Mouse (Mus musculus) midbrain, embryonic 12.5 days (tissue): Measurements from ENCODE around the gene Slc38a10. TPM values are rescaled to one million over a fixed set of nuclear protein-coding genes. Genes with fewer than 3 reads are reported as not detected.

ENCODE experiments used
- ATAC-seq: fragments of 200-750 bp; cut with Nextera tagmentation; 2 replicates; pipeline ENCODE4 v1.8.0; 2017; ENCODE audit warnings: low read depth, moderate TSS enrichment, moderate library complexity; ENCODE audit not compliant: low FRiP score
- H3K27ac ChIP-seq: fragments of 300-500 bp; sonication (generic); replicated peaks from 2 replicates; pipeline ENCODE4 v1.5.1; 2016; ENCODE audit warnings: mild to moderate bottlenecking
- H3K27me3 ChIP-seq: fragments of 300-500 bp; sonication (generic); 2 replicates; pipeline ENCODE4 v1.6.1; 2016; ENCODE audit warnings: mild to moderate bottlenecking
- H3K36me3 ChIP-seq: fragments of 300-500 bp; sonication (generic); 2 replicates; pipeline ENCODE4 v1.6.1; 2016
- H3K4me1 ChIP-seq: fragments of 300-500 bp; sonication (generic); 2 replicates; pipeline ENCODE4 v1.6.1; 2016
- H3K4me2 ChIP-seq: fragments of 300-500 bp; sonication (generic); replicated peaks from 2 replicates; pipeline ENCODE4 v1.6.1; 2016; ENCODE audit warnings: mild to moderate bottlenecking, moderate library complexity
- H3K4me3 ChIP-seq: fragments of 300-500 bp; sonication (generic); 2 replicates; pipeline ENCODE4 v1.5.1; 2016; ENCODE audit warnings: mild to moderate bottlenecking
- H3K9ac ChIP-seq: fragments of 300-500 bp; sonication (generic); replicated peaks from 2 replicates; pipeline ENCODE4 v1.6.1; 2016; ENCODE audit warnings: mild to moderate bottlenecking, moderate library complexity
- H3K9me3 ChIP-seq: fragments of 300-500 bp; sonication (generic); 2 replicates; pipeline ENCODE4 v1.6.1; 2016; ENCODE audit warnings: mild to moderate bottlenecking
- WGBS: fragments of 180-500 bp; shearing (Covaris S2); methylation state at CpG from one replicate; pipeline ENCODE4 v1.1.7; 2016; 5-methylcytosine and 5-hydroxymethylcytosine counted together
- microRNA-seq: library from miRNA; unstranded; fragments of <30 nt; microRNA quantifications from one replicate; pipeline ENCODE4, GENCODE M21; 2017
- polyA plus RNA-seq: library from polyadenylated mRNA; unstranded; fragments of >200 nt; fragmentation: Nextera tagmentation; extraction: Ambion mirVana; gene quantifications from 2 replicates; pipeline ENCODE4 v1.2.1, GENCODE M21; 2016

Slc38a10 gene
- polyA plus RNA-seq, 1 experiment from 2014 or later: 106 TPM

- no peak overlapping the region for H3K4me3 ChIP-seq
- no peaks in the 10 kb centered on the region for H3K4me1 ChIP-seq
- ATAC-seq: no peak
- no peaks in the 10 kb centered on the region for H3K9me3 ChIP-seq
- no peaks in the 10 kb centered on the region for H3K27me3 ChIP-seq
- H3K36me3 ChIP-seq: peaks cover 64% of the 10 kb centered on the region
- no peak overlapping the region for H3K9ac ChIP-seq
- 92% methylated on average over 11 of the region's 13 CpGs for WGBS
- H3K27ac ChIP-seq: no peak overlapping the region
- no peak overlapping the region for H3K4me2 ChIP-seq
Measured at GRCm38 (mm10) chr11:120064006-120064667, 87.0 kb downstream of the Slc38a10 start.

DNA sequence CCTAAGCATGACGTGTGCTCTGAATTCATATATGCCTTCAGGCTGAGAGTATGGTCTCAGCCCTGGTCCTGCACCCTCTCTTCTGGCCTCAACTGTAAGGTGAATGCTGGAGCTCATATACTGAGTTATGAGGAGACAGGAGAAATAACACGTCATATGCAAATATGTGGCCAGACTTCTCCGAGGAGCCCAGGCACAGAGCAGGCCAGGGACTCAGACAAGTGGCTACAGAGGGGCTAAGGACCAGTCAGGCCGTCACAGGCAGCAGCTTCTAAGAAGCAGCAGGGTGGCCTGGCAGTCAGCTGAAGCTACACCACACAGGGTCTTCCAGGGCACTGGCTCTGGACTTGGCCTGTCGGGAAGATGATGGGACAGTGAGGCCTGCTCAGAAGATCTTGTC is 87.8 kb downstream of the Slc38a10 start:
- no peaks in the 10 kb centered on the region for H3K9me3 ChIP-seq
- no peaks in the 10 kb centered on the region for H3K4me1 ChIP-seq
- no peak overlapping the region for H3K4me2 ChIP-seq
- 84% methylated on average over 5 of the region's 5 CpGs for WGBS
- no peak for ATAC-seq
- H3K9ac ChIP-seq: no peak overlapping the region
- no peak overlapping the region for H3K27ac ChIP-seq
- H3K27me3 ChIP-seq: no peaks in the 10 kb centered on the region
- no peak overlapping the region for H3K4me3 ChIP-seq
- peaks cover 56% of the 10 kb centered on the region for H3K36me3 ChIP-seq

DNA sequence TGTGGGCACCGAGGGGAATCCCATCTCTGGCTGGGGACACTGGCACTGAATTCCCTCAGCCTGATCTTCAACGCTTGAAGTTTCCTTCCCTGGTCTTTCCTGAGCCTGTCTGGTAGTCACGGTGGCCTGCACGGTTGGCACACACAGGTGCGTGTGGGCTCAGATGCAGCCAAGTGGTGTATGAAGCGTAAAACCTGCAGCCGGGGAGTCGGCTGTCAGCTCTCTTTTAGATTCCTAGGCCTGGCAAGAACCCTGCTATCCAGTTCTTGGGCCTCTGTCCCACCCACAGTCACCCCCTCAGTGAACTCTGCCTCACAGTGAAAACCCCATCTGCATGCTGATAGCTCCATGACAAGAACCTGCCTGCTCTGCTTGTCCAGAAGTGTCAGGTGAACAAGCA is 90.5 kb downstream of the Slc38a10 start:
- no peaks in the 10 kb centered on the region for H3K9me3 ChIP-seq
- H3K4me3 ChIP-seq: no peak overlapping the region
- no peak overlapping the region for H3K27ac ChIP-seq
- no peak for ATAC-seq
- no peak overlapping the region for H3K4me2 ChIP-seq
- H3K36me3 ChIP-seq: peaks cover 29% of the 10 kb centered on the region
- no peaks in the 10 kb centered on the region for H3K4me1 ChIP-seq
- no peaks in the 10 kb centered on the region for H3K27me3 ChIP-seq
- no peak overlapping the region for H3K9ac ChIP-seq
- WGBS: 91% methylated on average over 8 of the region's 8 CpGs

GRCm38 (mm10) chr11:120055953-120056732 is 95.0 kb downstream of the Slc38a10 start:
- no peak for ATAC-seq
- 90% methylated on average over 12 of the region's 12 CpGs for WGBS
- no peaks in the 10 kb centered on the region for H3K27me3 ChIP-seq
- no peaks in the 10 kb centered on the region for H3K9me3 ChIP-seq
- no peak overlapping the region for H3K27ac ChIP-seq
- peaks cover 8% of the 10 kb centered on the region for H3K4me1 ChIP-seq
- no peak overlapping the region for H3K4me3 ChIP-seq
- no peak overlapping the region for H3K4me2 ChIP-seq
- no peak overlapping the region for H3K9ac ChIP-seq
- no peaks in the 10 kb centered on the region for H3K36me3 ChIP-seq

Small RNA genes lying within 50 kb of the gene (microRNA-seq; reads per million reads assigned to microRNA genes)
- not detected for gene Gm25948

Other genes starting within 250 kb of the Slc38a10 start
- gene Chmp6, start 237.9 kb downstream of the Slc38a10 start, polyA plus RNA-seq: 96.1 and 109 TPM in 2 replicates
- 10.1 and 10.2 TPM in 2 replicates for gene Baiap2, start 208.6 kb downstream of the Slc38a10 start, polyA plus RNA-seq
- 7.7 and 8.8 TPM in 2 replicates for gene Aatk, start 104.2 kb downstream of the Slc38a10 start, polyA plus RNA-seq
- gene Cep131, start 64.5 kb downstream of the Slc38a10 start, polyA plus RNA-seq: 52.6 and 54.4 TPM in 2 replicates
- gene Tepsin, start 52.6 kb downstream of the Slc38a10 start, polyA plus RNA-seq: 20.8 and 22.9 TPM in 2 replicates
- gene Ndufaf8, start 52.4 kb downstream of the Slc38a10 start, polyA plus RNA-seq: 56.8 and 57.4 TPM in 2 replicates
- gene Bahcc1, start 81.6 kb upstream of the Slc38a10 start, polyA plus RNA-seq: 25.1 and 26.1 TPM in 2 replicates
- 3,175 and 3,231 TPM in 2 replicates for gene Actg1, start 197.2 kb upstream of the Slc38a10 start, polyA plus RNA-seq
- 1.4 and 1.5 TPM in 2 replicates for gene Fscn2, start 210.2 kb upstream of the Slc38a10 start, polyA plus RNA-seq
- gene Faap100, start 227.4 kb upstream of the Slc38a10 start, polyA plus RNA-seq: 51.3 and 55.4 TPM in 2 replicates